Mouse (Mus musculus) limb, embryonic 11.5 days (tissue): ENCODE data around the gene Eef1g. TPM values are rescaled to one million over a fixed set of nuclear protein-coding genes. Genes with fewer than 3 reads are reported as not detected.
A peak's percentile ranks its signal among the peaks of the same experiment; 100 is the strongest.
"Not testable (repeated sequence)": the region's sequence is repeated elsewhere in the genome, so short reads cannot be mapped to it uniquely, and the experiment has no call there.

Experiments used
- ATAC-seq: fragments of 200-750 bp; cut with Nextera tagmentation; 2 replicates; pipeline ENCODE4 v1.8.0; 2017; ENCODE audit warnings: low read depth; ENCODE audit not compliant: insufficient number of reproducible peaks, low FRiP score, low TSS enrichment
- DNase-seq: peaks from one replicate; pipeline ENCODE4 v3.0.0-alpha.2; 2015; ENCODE audit warnings: low spot score
- H3K27ac ChIP-seq: fragments of 300-500 bp; sonication (generic); replicated peaks from 2 replicates; pipeline ENCODE4 v1.5.1; 2014; ENCODE audit warnings: low read depth, mild to moderate bottlenecking, low read length
- H3K27me3 ChIP-seq: fragments of 300-500 bp; sonication (generic); 2 replicates; pipeline ENCODE4 v1.6.1; 2014; ENCODE audit warnings: mild to moderate bottlenecking, low read length, mixed read lengths; ENCODE audit not compliant: control insufficient read depth, insufficient read depth
- H3K36me3 ChIP-seq: fragments of 300-500 bp; sonication (generic); 2 replicates; pipeline ENCODE4 v1.6.1; 2014; ENCODE audit warnings: mild to moderate bottlenecking, low read length, moderate library complexity, mixed read lengths; ENCODE audit not compliant: control insufficient read depth, insufficient read depth
- H3K4me1 ChIP-seq: fragments of 300-500 bp; sonication (generic); 2 replicates; pipeline ENCODE4 v1.6.1; 2014; ENCODE audit warnings: low read length, mixed read lengths; ENCODE audit not compliant: control insufficient read depth, insufficient read depth
- H3K4me2 ChIP-seq: fragments of 300-500 bp; sonication (generic); 2 replicates; pipeline ENCODE4 v1.6.1; 2014; ENCODE audit warnings: low read depth, mild to moderate bottlenecking, moderate library complexity; ENCODE audit not compliant: severe bottlenecking
- H3K4me3 ChIP-seq: fragments of 300-500 bp; sonication (generic); 2 replicates; pipeline ENCODE4 v1.5.1; 2014; ENCODE audit warnings: low read depth, low read length
- H3K9ac ChIP-seq: fragments of 300-500 bp; sonication (generic); 2 replicates; pipeline ENCODE4 v1.6.1; 2014; ENCODE audit warnings: mild to moderate bottlenecking, low read length
- H3K9me3 ChIP-seq: fragments of 300-500 bp; sonication (generic); 2 replicates; pipeline ENCODE4 v1.6.1; 2016; ENCODE audit warnings: low read length; ENCODE audit not compliant: control insufficient read depth
- WGBS: fragments of 180-500 bp; shearing (Covaris S2); extraction: QIAGEN DNeasy Blood & Tissue Kit; methylation state at CpG from one replicate; pipeline ENCODE4 v1.1.7; 2014; 5-methylcytosine and 5-hydroxymethylcytosine counted together
- polyA plus RNA-seq: library from polyadenylated mRNA; unstranded; fragments of >200 nt; fragmentation: Nextera tagmentation; extraction: Ambion mirVana; gene quantifications from 2 replicates; pipeline ENCODE4 v1.2.1, GENCODE M21; 2014

Gene Eef1g
- polyA plus RNA-seq, 1 experiment from 2014 or later, result 588 TPM

DNA sequence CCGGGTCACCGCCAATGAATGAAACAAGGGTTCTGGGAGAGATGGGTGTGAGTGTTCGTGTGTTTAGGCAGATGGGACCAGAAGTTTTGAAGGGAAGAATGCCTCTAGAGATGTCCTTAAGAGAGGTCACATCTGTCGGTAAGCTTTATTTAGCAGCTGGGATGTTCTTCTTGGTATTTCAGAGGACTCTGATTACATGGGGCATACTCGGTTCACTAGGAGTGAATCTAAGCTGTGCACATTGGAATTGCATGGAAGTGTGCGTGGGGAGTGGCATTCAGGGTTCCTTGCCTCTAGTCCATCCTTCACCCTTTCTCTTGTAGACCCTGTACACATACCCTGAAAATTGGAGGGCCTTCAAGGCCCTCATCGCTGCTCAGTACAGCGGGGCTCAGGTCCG lies 1.1 kb downstream of the Eef1g start:
- Histone ChIP-seq H3K27me3 (no peaks in the 10 kb centered on the region), H3K4me1 (peaks cover 6% of the 10 kb centered on the region; the same call in 1 of the 2 replicates), H3K4me2 (peak overlapping the region; percentile 86), H3K4me3 (peak overlapping the region; percentile 55), H3K9ac (peak overlapping the region; percentile 87), H3K9me3 (no peaks in the 10 kb centered on the region), H3K27ac (peak overlapping the region; percentile 22; the same call in 1 of the 2 replicates), H3K36me3 (peaks cover 38% of the 10 kb centered on the region)
- WGBS, result 4% methylated on average over 8 of the region's 9 CpGs
- ATAC-seq (no peak), DNase-seq (no peak)

GRCm38 (mm10) chr19:8972491-8972890 lies 5.7 kb downstream of the Eef1g start:
- H3K36me3 ChIP-seq, result peaks cover 34% of the 10 kb centered on the region
- DNase-seq, H3K4me2 ChIP-seq, H3K4me3 ChIP-seq, H3K4me1 ChIP-seq, H3K9ac ChIP-seq, ATAC-seq, H3K9me3 ChIP-seq, H3K27ac ChIP-seq, H3K27me3 ChIP-seq: not testable (repeated sequence)
- WGBS, result 88% methylated on average over 8 of the region's 8 CpGs

GRCm38 (mm10) chr19:8974638-8975037 lies 7.8 kb downstream of the Eef1g start:
- H3K4me2 ChIP-seq, result no peak overlapping the region
- no peaks in the 10 kb centered on the region for H3K27me3 ChIP-seq
- WGBS, result 94% methylated on average over 1 of the region's 1 CpGs
- no peak overlapping the region for H3K27ac ChIP-seq
- H3K9ac ChIP-seq, result no peak overlapping the region
- no peak for DNase-seq
- H3K4me1 ChIP-seq, result no peaks in the 10 kb centered on the region
- peaks cover 41% of the 10 kb centered on the region for H3K36me3 ChIP-seq
- H3K9me3 ChIP-seq, result no peaks in the 10 kb centered on the region
- ATAC-seq, result no peak
- H3K4me3 ChIP-seq, result no peak overlapping the region

DNA sequence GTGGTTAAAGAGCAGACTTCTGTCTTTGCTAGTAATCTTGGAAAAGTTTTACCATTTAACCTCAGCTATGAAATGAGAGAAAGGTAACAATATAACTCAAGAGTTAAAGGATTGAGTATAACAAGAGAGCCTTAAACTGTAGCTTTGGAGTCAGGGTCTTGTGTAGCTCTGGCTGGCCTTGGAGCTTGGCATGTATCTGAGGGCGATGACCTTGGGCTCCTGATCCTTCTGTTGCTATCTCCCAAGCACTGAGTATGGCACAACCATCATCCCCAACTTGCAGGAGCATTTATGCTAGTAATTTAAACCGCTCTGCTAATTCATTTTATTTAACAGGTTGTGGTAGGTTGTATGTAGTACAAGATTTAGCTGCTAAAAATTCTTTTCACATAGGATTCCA lies 8.7 kb downstream of the Eef1g start:
- no peaks in the 10 kb centered on the region for H3K4me1 ChIP-seq
- H3K36me3 ChIP-seq, result peaks cover 36% of the 10 kb centered on the region
- H3K9me3 ChIP-seq, result no peaks in the 10 kb centered on the region
- no peaks in the 10 kb centered on the region for H3K27me3 ChIP-seq
- ATAC-seq (no peak), DNase-seq (no peak)
- 100% methylated on average over 2 of the region's 2 CpGs for WGBS
- no peak overlapping the region for H3K4me3 ChIP-seq
- no peak overlapping the region for H3K27ac ChIP-seq
- no peak overlapping the region for H3K4me2 ChIP-seq
- H3K9ac ChIP-seq, result no peak overlapping the region

DNA sequence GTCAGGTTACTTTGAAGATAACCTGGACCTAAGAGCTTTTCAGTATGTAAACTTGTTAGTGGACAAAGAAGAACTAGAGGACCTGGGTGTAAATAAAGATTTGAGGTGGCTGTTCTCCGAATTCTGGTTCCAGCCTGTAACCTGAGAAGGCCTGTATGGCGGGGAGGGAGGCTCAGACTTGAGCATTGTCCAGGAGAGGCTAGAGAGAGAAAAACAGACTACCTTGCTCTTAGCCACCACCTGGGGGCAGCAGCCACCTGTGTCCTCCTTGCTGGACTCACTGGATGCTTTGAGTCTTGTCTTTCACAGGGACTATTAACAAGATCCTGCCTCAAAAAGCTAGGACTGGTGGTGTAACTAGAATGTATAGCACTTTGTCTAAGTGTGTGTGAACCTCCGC lies 9.7 kb downstream of the Eef1g start:
- 35% methylated on average over 3 of the region's 3 CpGs for WGBS
- Histone ChIP-seq H3K9me3 (no peaks in the 10 kb centered on the region), H3K27ac (no peak overlapping the region), H3K4me3 (no peak overlapping the region), H3K4me2 (no peak overlapping the region), H3K4me1 (no peaks in the 10 kb centered on the region), H3K36me3 (peaks cover 29% of the 10 kb centered on the region), H3K9ac (no peak overlapping the region), H3K27me3 (no peaks in the 10 kb centered on the region)
- DNase-seq (peak; percentile 75), ATAC-seq (peak; percentile 75)

GRCm38 (mm10) chr19:8980771-8981170 lies 13.9 kb downstream of the Eef1g start:
- peaks cover 16% of the 10 kb centered on the region for H3K36me3 ChIP-seq
- H3K4me1 ChIP-seq, result peaks cover 5% of the 10 kb centered on the region; the same call in 1 of the 2 replicates
- H3K27ac ChIP-seq, result no peak overlapping the region
- H3K9ac ChIP-seq, result no peak overlapping the region
- no peaks in the 10 kb centered on the region for H3K27me3 ChIP-seq
- ATAC-seq (no peak), DNase-seq (peak; percentile 30)
- H3K4me3 ChIP-seq, result no peak overlapping the region
- 44% methylated on average over 5 of the region's 5 CpGs for WGBS
- H3K4me2 ChIP-seq, result no peak overlapping the region
- H3K9me3 ChIP-seq, result no peaks in the 10 kb centered on the region

GRCm38 (mm10) chr19:8981450-8982168 lies 14.8 kb downstream of the Eef1g start:
- DNase-seq, result no peak
- Histone ChIP-seq H3K4me3 (no peak overlapping the region), H3K4me1 (peaks cover 5% of the 10 kb centered on the region; the same call in 1 of the 2 replicates), H3K4me2 (no peak overlapping the region), H3K27ac (no peak overlapping the region), H3K36me3 (peaks cover 16% of the 10 kb centered on the region; the same call in 1 of the 2 replicates), H3K9me3 (no peaks in the 10 kb centered on the region), H3K9ac (no peak overlapping the region), H3K27me3 (no peaks in the 10 kb centered on the region)
- WGBS, result 88% methylated on average over 2 of the region's 2 CpGs
- no peak for ATAC-seq

GRCm38 (mm10) chr19:8982303-8983149 lies 15.7 kb downstream of the Eef1g start:
- H3K4me1 ChIP-seq, result peaks cover 5% of the 10 kb centered on the region; the same call in 1 of the 2 replicates
- 51% methylated on average over 5 of the region's 5 CpGs for WGBS
- no peaks in the 10 kb centered on the region for H3K9me3 ChIP-seq
- DNase-seq, result no peak
- H3K4me2 ChIP-seq, result no peak overlapping the region
- H3K9ac ChIP-seq, result 0 out of 2 replicates have a peak overlapping the region, but pooled peaks have one; percentile 24
- no peaks in the 10 kb centered on the region for H3K27me3 ChIP-seq
- H3K36me3 ChIP-seq, result peaks cover 13% of the 10 kb centered on the region; the same call in 1 of the 2 replicates
- no peak overlapping the region for H3K4me3 ChIP-seq
- no peak for ATAC-seq
- H3K27ac ChIP-seq, result no peak overlapping the region
